Mouse (Mus musculus): ENCODE data around the gene Ttc17. TPM values are rescaled to one million over a fixed set of nuclear protein-coding genes. Genes with fewer than 3 reads are reported as not detected.

Gene Ttc17
- total and polyA plus RNA-seq, 3 experiments: 16.6 to 35.4 (median 34.6) TPM

GRCm38 (mm10) chr2:94266381-94267160 is 139.9 kb downstream of the Ttc17 start:
- H3K36me3 ChIP-seq (ENCODE audit: control insufficient read depth, insufficient read depth, low read length): no peaks in the 10 kb centered on the region
- intact Hi-C loops (cut with DNase I): no loop called here
- no peak for TF ChIP-seq POLR2A (IDR thresholded peaks at IDR 0.05; ENCODE audit: insufficient read depth, low read depth, low read length)
- TF ChIP-seq CTCF (IDR thresholded peaks at IDR 0.05): no peak
- no peak for TF ChIP-seq EP300 (IDR thresholded peaks at IDR 0.05; ENCODE audit: insufficient read depth, low read depth, low read length)
- WGBS: 45% methylated on average over 7 of the region's 7 CpGs
- peaks cover 4% of the 10 kb centered on the region for H3K4me1 ChIP-seq (ENCODE audit: control insufficient read depth, insufficient read depth, low read length)
- no peaks in the 10 kb centered on the region for H3K79me2 ChIP-seq (replicated peaks; ENCODE audit: control insufficient read depth, insufficient read depth, low read length)
- no peak for DNase-seq
- H3K27ac ChIP-seq: no peak overlapping the region; the same call in 1 of the 2 replicates
- H3K27me3 ChIP-seq (ENCODE audit: control insufficient read depth, insufficient read depth, low read length): no peaks in the 10 kb centered on the region
- H3K4me3 ChIP-seq: no peak overlapping the region
- H3K9ac ChIP-seq (ENCODE audit: low read depth, low read length): no peak overlapping the region

GRCm38 (mm10) chr2:94265221-94266191 is 141.0 kb downstream of the Ttc17 start:
- Histone ChIP-seq H3K27me3 (ENCODE audit: control insufficient read depth, insufficient read depth, low read length) (no peaks in the 10 kb centered on the region), H3K27ac (peak overlapping the region; percentile 57), H3K36me3 (ENCODE audit: control insufficient read depth, insufficient read depth, low read length) (no peaks in the 10 kb centered on the region), H3K9ac (ENCODE audit: low read depth, low read length) (peak overlapping the region; percentile 24; the same call in 1 of the 2 replicates), H3K4me3 (peak overlapping the region; percentile 36), H3K4me1 (ENCODE audit: control insufficient read depth, insufficient read depth, low read length) (peaks cover 4% of the 10 kb centered on the region), H3K79me2 (replicated peaks; ENCODE audit: control insufficient read depth, insufficient read depth, low read length) (no peaks in the 10 kb centered on the region)
- TF ChIP-seq CTCF (IDR thresholded peaks at IDR 0.05) (no peak), EP300 (IDR thresholded peaks at IDR 0.05; ENCODE audit: insufficient read depth, low read depth, low read length) (no peak), POLR2A (IDR thresholded peaks at IDR 0.05; ENCODE audit: insufficient read depth, low read depth, low read length) (no peak)
- 6% methylated on average over 16 of the region's 16 CpGs for whole genome bisulfite sequencing
- intact Hi-C loops (cut with DNase I): no loop called here
- DNase-seq: peak; percentile 49 to 56

GRCm38 (mm10) chr2:94264631-94265098 is 141.8 kb downstream of the Ttc17 start:
- Histone ChIP-seq H3K36me3 (ENCODE audit: control insufficient read depth, insufficient read depth, low read length) (no peaks in the 10 kb centered on the region), H3K79me2 (replicated peaks; ENCODE audit: control insufficient read depth, insufficient read depth, low read length) (no peaks in the 10 kb centered on the region), H3K27me3 (ENCODE audit: control insufficient read depth, insufficient read depth, low read length) (no peaks in the 10 kb centered on the region), H3K27ac (no peak overlapping the region; the same call in 1 of the 2 replicates), H3K4me1 (ENCODE audit: control insufficient read depth, insufficient read depth, low read length) (peaks cover 4% of the 10 kb centered on the region), H3K4me3 (peak overlapping the region; percentile 36), H3K9ac (ENCODE audit: low read depth, low read length) (no peak overlapping the region)
- TF ChIP-seq EP300 (IDR thresholded peaks at IDR 0.05; ENCODE audit: insufficient read depth, low read depth, low read length) (no peak), CTCF (IDR thresholded peaks at IDR 0.05) (no peak), POLR2A (IDR thresholded peaks at IDR 0.05; ENCODE audit: insufficient read depth, low read depth, low read length) (no peak)
- WGBS: under 1% methylated on average over 12 of the region's 12 CpGs
- intact Hi-C loops (cut with DNase I): no loop called here
- no peak for DNase-seq

- WGBS: 0% methylated on average over 2 of the region's 2 CpGs
- no peak overlapping the region for H3K4me3 ChIP-seq
- DNase-seq: no peak
- no peaks in the 10 kb centered on the region for H3K79me2 ChIP-seq (replicated peaks; ENCODE audit: control insufficient read depth, insufficient read depth, low read length)
- intact Hi-C loops (cut with DNase I): no loop called here
- TF ChIP-seq POLR2A (IDR thresholded peaks at IDR 0.05; ENCODE audit: insufficient read depth, low read depth, low read length): no peak
- no peak for TF ChIP-seq EP300 (IDR thresholded peaks at IDR 0.05; ENCODE audit: insufficient read depth, low read depth, low read length)
- no peak; the same call in 1 of the 2 replicates for TF ChIP-seq CTCF (IDR thresholded peaks at IDR 0.05)
- H3K4me1 ChIP-seq (ENCODE audit: control insufficient read depth, insufficient read depth, low read length): peaks cover 4% of the 10 kb centered on the region
- no peak overlapping the region for H3K9ac ChIP-seq (ENCODE audit: low read depth, low read length)
- no peaks in the 10 kb centered on the region for H3K27me3 ChIP-seq (ENCODE audit: control insufficient read depth, insufficient read depth, low read length)
- H3K27ac ChIP-seq: no peak overlapping the region
- no peaks in the 10 kb centered on the region for H3K36me3 ChIP-seq (ENCODE audit: control insufficient read depth, insufficient read depth, low read length)
Observed at GRCm38 (mm10) chr2:94264006-94264405, 142.5 kb downstream of the Ttc17 start.

- H3K9ac ChIP-seq (ENCODE audit: low read depth, low read length): no peak overlapping the region
- peak in 1 of 2 experiments; percentile 18 for DNase-seq
- intact Hi-C loops (cut with DNase I): no loop called here
Observed at GRCm38 (mm10) chr2:94263530-94263937, 143.0 kb downstream of the Ttc17 start.

More at GRCm38 (mm10) chr2:94263530-94263937, 143.0 kb downstream of the Ttc17 start:
- Histone ChIP-seq H3K4me3 (no peak overlapping the region), H3K36me3 (ENCODE audit: control insufficient read depth, insufficient read depth, low read length) (no peaks in the 10 kb centered on the region), H3K27me3 (ENCODE audit: control insufficient read depth, insufficient read depth, low read length) (no peaks in the 10 kb centered on the region), H3K27ac (no peak overlapping the region), H3K4me1 (ENCODE audit: control insufficient read depth, insufficient read depth, low read length) (peaks cover 4% of the 10 kb centered on the region), H3K79me2 (replicated peaks; ENCODE audit: control insufficient read depth, insufficient read depth, low read length) (no peaks in the 10 kb centered on the region)
- 1% methylated on average over 14 of the region's 14 CpGs for WGBS
- peak; percentile 46 for TF ChIP-seq CTCF (IDR thresholded peaks at IDR 0.05)
- no peak for TF ChIP-seq POLR2A (IDR thresholded peaks at IDR 0.05; ENCODE audit: insufficient read depth, low read depth, low read length)
- TF ChIP-seq EP300 (IDR thresholded peaks at IDR 0.05; ENCODE audit: insufficient read depth, low read depth, low read length): no peak
